Mouse (Mus musculus) embryonic facial prominence, embryonic 14.5 days (tissue): ENCODE data around the gene Zbtb48. TPM values are rescaled to one million over a fixed set of nuclear protein-coding genes. Genes with fewer than 3 reads are reported as not detected.

Experiments
- ATAC-seq: fragments of 200-750 bp; cut with Nextera tagmentation; 2 replicates; pipeline ENCODE4 v1.8.0; 2017; ENCODE audit warnings: low read depth, moderate number of reproducible peaks, moderate TSS enrichment
- DNase-seq: peaks from one replicate; pipeline ENCODE4 v3.0.0-alpha.2; 2015; ENCODE audit warnings: low spot score
- H3K27ac ChIP-seq: fragments of 300-500 bp; sonication (generic); replicated peaks from 2 replicates; pipeline ENCODE4 v1.5.1; 2014; ENCODE audit warnings: low read depth, mild to moderate bottlenecking, low read length, moderate library complexity
- H3K27me3 ChIP-seq: fragments of 300-500 bp; sonication (generic); replicated peaks from 2 replicates; pipeline ENCODE4 v1.6.1; 2014; ENCODE audit warnings: low read length; ENCODE audit not compliant: control insufficient read depth, insufficient read depth
- H3K36me3 ChIP-seq: fragments of 300-500 bp; sonication (generic); 2 replicates; pipeline ENCODE4 v1.6.1; 2014; ENCODE audit warnings: low read length, mixed read lengths; ENCODE audit not compliant: control insufficient read depth, insufficient read depth
- H3K4me1 ChIP-seq: fragments of 300-500 bp; sonication (generic); 2 replicates; pipeline ENCODE4 v1.6.1; 2014; ENCODE audit warnings: antibody characterized with exemption, low read length; ENCODE audit not compliant: control insufficient read depth, insufficient read depth
- H3K4me2 ChIP-seq: fragments of 300-500 bp; sonication (generic); 2 replicates; pipeline ENCODE4 v1.6.1; 2014; ENCODE audit warnings: low read depth, mild to moderate bottlenecking, low read length, moderate library complexity, mixed read lengths
- H3K4me3 ChIP-seq: fragments of 300-500 bp; sonication (generic); 2 replicates; pipeline ENCODE4 v1.5.1; 2014; ENCODE audit warnings: low read depth, mild to moderate bottlenecking, low read length
- H3K9ac ChIP-seq: fragments of 300-500 bp; sonication (generic); 2 replicates; pipeline ENCODE4 v1.6.1; 2014; ENCODE audit warnings: low read depth, mild to moderate bottlenecking, low read length, moderate library complexity, mixed read lengths
- H3K9me3 ChIP-seq: fragments of 300-500 bp; sonication (generic); 2 replicates; pipeline ENCODE4 v1.6.1; 2016; ENCODE audit warnings: low read length; ENCODE audit not compliant: control insufficient read depth
- WGBS: fragments of 180-500 bp; shearing (Covaris S2); extraction: QIAGEN DNeasy Blood & Tissue Kit; methylation state at CpG from one replicate; pipeline ENCODE4 v1.1.7; 2014; 5-methylcytosine and 5-hydroxymethylcytosine counted together
- polyA plus RNA-seq: library from polyadenylated mRNA; unstranded; fragments of >200 nt; fragmentation: Nextera tagmentation; extraction: Ambion mirVana; gene quantifications from 2 replicates; pipeline ENCODE4 v1.2.1, GENCODE M21; 2014

Zbtb48 gene
- polyA plus RNA-seq, 1 experiment from 2014 or later, result 19.0 TPM

- Histone ChIP-seq H3K4me1 (peaks cover 16% of the 10 kb centered on the region), H3K9me3 (no peaks in the 10 kb centered on the region), H3K27me3 (no peaks in the 10 kb centered on the region), H3K4me3 (no peak overlapping the region), H3K36me3 (peaks cover 57% of the 10 kb centered on the region), H3K27ac (no peak overlapping the region), H3K4me2 (no peak overlapping the region), H3K9ac (no peak overlapping the region)
- ATAC-seq (no peak), DNase-seq (no peak)
- 86% methylated on average over 8 of the region's 8 CpGs for WGBS
These were observed 5.0 kb downstream of the Zbtb48 start for GRCm38 (mm10) chr4:152022506-152022905.

GRCm38 (mm10) chr4:152021568-152022097, 5.8 kb downstream of the Zbtb48 start:
- H3K27me3 ChIP-seq, result no peaks in the 10 kb centered on the region
- no peaks in the 10 kb centered on the region for H3K9me3 ChIP-seq
- DNase-seq (no peak), ATAC-seq (no peak)
- H3K4me1 ChIP-seq, result peaks cover 13% of the 10 kb centered on the region
- peaks cover 58% of the 10 kb centered on the region for H3K36me3 ChIP-seq
- 74% methylated on average over 11 of the region's 12 CpGs for WGBS
- no peak overlapping the region for H3K27ac ChIP-seq
- no peak overlapping the region for H3K4me2 ChIP-seq
- H3K4me3 ChIP-seq, result no peak overlapping the region
- no peak overlapping the region for H3K9ac ChIP-seq

- peaks cover 73% of the 10 kb centered on the region for H3K36me3 ChIP-seq
- H3K27me3 ChIP-seq, result no peaks in the 10 kb centered on the region
- H3K9ac ChIP-seq, result no peak overlapping the region
- H3K9me3 ChIP-seq, result no peaks in the 10 kb centered on the region
- no peak for DNase-seq
- no peak for ATAC-seq
- no peak overlapping the region for H3K4me2 ChIP-seq
- no peaks in the 10 kb centered on the region for H3K4me1 ChIP-seq
- no peak overlapping the region for H3K4me3 ChIP-seq
- H3K27ac ChIP-seq, result no peak overlapping the region
- WGBS, result 91% methylated on average over 17 of the region's 21 CpGs
These were observed 7.4 kb downstream of the Zbtb48 start for GRCm38 (mm10) chr4:152020024-152020423.

- no peak overlapping the region for H3K27ac ChIP-seq
- no peak overlapping the region for H3K4me3 ChIP-seq
- WGBS, result 86% methylated on average over 6 of the region's 6 CpGs
- H3K4me2 ChIP-seq, result no peak overlapping the region
- DNase-seq (no peak), ATAC-seq (no peak)
- no peak overlapping the region for H3K9ac ChIP-seq
- H3K4me1 ChIP-seq, result no peaks in the 10 kb centered on the region
- H3K9me3 ChIP-seq, result no peaks in the 10 kb centered on the region
- H3K36me3 ChIP-seq, result peaks cover 79% of the 10 kb centered on the region
- no peaks in the 10 kb centered on the region for H3K27me3 ChIP-seq
These were observed 8.4 kb downstream of the Zbtb48 start for GRCm38 (mm10) chr4:152019073-152019472.

- Histone ChIP-seq H3K36me3 (peaks cover 35% of the 10 kb centered on the region), H3K4me1 (peaks cover 12% of the 10 kb centered on the region), H3K4me2 (no peak overlapping the region), H3K4me3 (no peak overlapping the region), H3K9ac (no peak overlapping the region), H3K27ac (no peak overlapping the region), H3K27me3 (no peaks in the 10 kb centered on the region), H3K9me3 (no peaks in the 10 kb centered on the region)
- DNase-seq (no peak), ATAC-seq (no peak)
- WGBS, result 81% methylated on average over 12 of the region's 12 CpGs
These were observed 14.2 kb downstream of the Zbtb48 start for GRCm38 (mm10) chr4:152013036-152013813.

GRCm38 (mm10) chr4:152012109-152012508, 15.4 kb downstream of the Zbtb48 start:
- Histone ChIP-seq H3K27me3 (no peaks in the 10 kb centered on the region), H3K4me2 (peak overlapping the region; percentile 99; the same call in 1 of the 2 replicates), H3K36me3 (peaks cover 35% of the 10 kb centered on the region), H3K9ac (no peak overlapping the region), H3K9me3 (no peaks in the 10 kb centered on the region), H3K27ac (no peak overlapping the region), H3K4me1 (peaks cover 23% of the 10 kb centered on the region), H3K4me3 (no peak overlapping the region)
- DNase-seq, result no peak
- WGBS, result 83% methylated on average over 13 of the region's 16 CpGs
- no peak for ATAC-seq

GRCm38 (mm10) chr4:152011171-152011760, 16.2 kb downstream of the Zbtb48 start:
- H3K27ac ChIP-seq, result no peak overlapping the region; the same call in 1 of the 2 replicates
- WGBS, result 69% methylated on average over 8 of the region's 8 CpGs
- peaks cover 23% of the 10 kb centered on the region for H3K4me1 ChIP-seq
- H3K36me3 ChIP-seq, result peaks cover 30% of the 10 kb centered on the region
- no peak for DNase-seq
- peak overlapping the region; percentile 71 for H3K4me3 ChIP-seq
- no peaks in the 10 kb centered on the region for H3K27me3 ChIP-seq
- H3K9me3 ChIP-seq, result no peaks in the 10 kb centered on the region
- peak overlapping the region; percentile 99 for H3K4me2 ChIP-seq
- peak overlapping the region; percentile 71 for H3K9ac ChIP-seq
- ATAC-seq, result no peak

GRCm38 (mm10) chr4:152010707-152011134, 16.8 kb downstream of the Zbtb48 start:
- Histone ChIP-seq H3K27me3 (no peaks in the 10 kb centered on the region), H3K27ac (peak overlapping the region; percentile 90), H3K4me1 (peaks cover 23% of the 10 kb centered on the region), H3K4me2 (peak overlapping the region; percentile 99), H3K9ac (peak overlapping the region; percentile 71), H3K4me3 (peak overlapping the region; percentile 71), H3K36me3 (peaks cover 25% of the 10 kb centered on the region), H3K9me3 (no peaks in the 10 kb centered on the region)
- DNase-seq (no peak), ATAC-seq (no peak)
- WGBS, result 13% methylated on average over 13 of the region's 13 CpGs
